Mouse (Mus musculus) right cerebral cortex, adult 2 months (tissue): ENCODE measurements around the gene Appl2.
A peak's percentile ranks its signal among the peaks of the same experiment; 100 is the strongest.
"Not testable (repeated sequence)": the region's sequence is repeated elsewhere in the genome, so short reads cannot be mapped to it uniquely, and the experiment has no call there.

Experiments used
- DNase-seq, 2 experiments: peaks; one replicate each; pipeline ENCODE4 v3.0.0; 2021 to 2022; ENCODE audit warnings: low spot score in 2 of 2

Appl2 gene

DNA sequence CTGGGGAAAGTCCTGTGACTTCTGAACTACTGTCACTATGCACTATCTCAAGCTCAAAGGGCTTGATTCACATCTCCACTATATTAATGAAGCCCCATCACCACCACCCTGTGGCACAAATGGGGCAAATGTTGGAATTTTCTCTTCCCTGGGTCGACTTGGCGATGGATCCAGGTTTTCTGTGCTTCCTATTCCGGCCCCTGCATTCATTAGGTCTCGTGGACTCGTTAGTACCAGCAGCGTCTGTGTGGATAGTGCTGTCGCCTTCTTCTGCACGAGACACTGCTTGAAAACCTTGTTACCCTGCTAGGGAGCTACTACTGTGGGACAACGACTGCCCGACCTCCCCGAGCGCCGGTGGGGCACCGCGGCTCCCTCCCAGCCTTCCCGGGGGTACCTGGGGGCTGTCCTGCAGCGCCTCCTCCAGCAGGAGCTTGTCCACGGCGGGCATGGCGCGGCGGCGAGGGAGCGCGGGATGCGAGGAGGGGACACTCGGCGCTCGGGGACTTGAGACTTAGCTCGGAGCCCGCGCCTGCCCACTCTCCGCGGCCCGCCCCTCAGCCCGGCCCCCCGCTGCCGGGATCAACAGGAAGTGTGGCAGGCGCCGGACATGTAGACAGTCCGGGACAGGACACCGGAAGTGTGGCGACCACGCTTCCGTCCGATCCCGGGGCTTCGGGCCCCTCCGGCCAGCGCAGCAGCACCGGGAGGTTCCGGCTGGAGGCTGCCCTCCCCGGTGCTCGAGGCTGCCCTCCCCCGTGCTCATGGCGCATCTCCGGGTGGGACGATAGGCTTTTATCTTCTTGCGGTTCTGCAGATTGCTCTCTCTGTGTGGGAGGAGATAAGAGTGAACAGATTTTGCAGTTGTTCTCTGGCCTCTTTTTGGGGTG is at the start of gene Appl2:
Gene Appl2 (minus strand): TSS at position 608 of the 890 bp plus-strand sequence.
- DNase-seq, result peak; percentile 82 to 87

DNA sequence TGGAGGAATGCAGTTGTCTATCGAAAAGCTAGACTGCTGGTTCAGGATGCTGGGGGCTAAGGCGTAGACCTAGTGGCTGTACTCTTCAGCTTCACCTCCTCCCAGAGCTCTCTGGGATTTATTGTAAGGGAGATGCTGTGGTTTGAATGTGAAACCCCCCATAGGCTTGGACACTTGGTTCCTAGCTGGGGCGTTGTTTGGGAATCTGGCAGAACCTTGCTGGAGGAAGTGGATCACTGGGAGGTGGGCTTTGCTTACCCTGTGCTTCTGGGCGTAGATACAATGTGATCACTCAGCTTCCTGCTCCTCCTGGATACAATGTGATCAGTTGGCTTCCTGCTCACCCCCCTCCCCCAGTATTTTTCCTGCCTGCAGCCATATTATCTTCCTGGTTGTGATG is 47.7 kb upstream of the Appl2 start:
- no peak for DNase-seq

DNA sequence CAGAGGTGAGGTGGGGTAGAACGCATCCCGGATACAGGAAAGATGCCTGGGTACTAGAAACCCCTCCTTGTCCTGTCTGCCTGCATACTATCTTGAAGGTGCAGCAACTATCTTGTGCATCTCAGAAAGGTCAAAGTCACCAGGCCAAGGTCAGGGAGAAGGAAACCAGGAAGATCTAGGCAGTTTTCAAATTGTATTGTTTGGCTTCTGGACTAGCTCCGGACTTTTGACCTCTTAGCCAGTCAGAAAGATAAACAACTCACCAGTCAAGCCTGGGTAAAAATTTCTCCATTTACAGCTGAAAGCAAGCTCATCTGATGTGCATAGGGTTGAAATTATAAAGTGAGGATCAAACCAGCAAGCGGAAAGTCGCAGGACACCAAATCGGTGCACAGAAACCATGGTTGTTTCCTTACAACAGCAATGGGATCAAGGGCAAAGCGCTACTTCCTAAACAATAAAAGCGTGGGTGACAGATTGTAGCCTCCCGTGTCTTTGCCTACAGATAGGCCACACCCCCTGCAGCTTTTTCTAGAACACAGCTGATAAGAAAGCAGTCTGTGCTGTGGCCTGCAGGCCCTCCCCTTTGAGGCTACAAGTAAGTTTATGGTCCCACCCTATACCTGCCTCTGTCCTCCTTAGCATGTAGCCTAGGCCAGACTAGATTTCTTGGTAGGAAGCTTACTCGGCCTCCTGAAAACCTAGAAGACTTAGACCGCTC is 43.8 kb upstream of the Appl2 start:
- no peak for DNase-seq

DNA sequence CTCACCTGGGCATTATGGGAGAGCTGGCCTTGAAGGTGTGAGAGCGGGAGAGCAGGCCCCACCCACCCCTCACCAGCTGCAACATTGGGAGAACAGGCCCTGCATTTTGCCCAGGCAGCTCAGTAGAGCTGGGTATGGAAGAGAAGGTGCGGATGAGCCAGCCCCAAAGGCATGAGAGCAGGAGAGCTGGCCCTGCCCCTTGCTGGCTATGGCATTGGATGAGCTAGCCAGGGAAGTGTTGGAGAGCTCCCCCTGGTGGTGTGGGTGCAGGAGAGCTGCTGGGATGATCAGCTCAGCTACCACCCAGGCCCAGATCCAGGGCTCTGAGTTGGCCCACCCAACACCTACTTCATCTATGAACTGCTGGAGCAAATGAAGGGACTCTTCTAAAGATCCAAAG is 39.7 kb upstream of the Appl2 start:
- DNase-seq, result no peak

DNA sequence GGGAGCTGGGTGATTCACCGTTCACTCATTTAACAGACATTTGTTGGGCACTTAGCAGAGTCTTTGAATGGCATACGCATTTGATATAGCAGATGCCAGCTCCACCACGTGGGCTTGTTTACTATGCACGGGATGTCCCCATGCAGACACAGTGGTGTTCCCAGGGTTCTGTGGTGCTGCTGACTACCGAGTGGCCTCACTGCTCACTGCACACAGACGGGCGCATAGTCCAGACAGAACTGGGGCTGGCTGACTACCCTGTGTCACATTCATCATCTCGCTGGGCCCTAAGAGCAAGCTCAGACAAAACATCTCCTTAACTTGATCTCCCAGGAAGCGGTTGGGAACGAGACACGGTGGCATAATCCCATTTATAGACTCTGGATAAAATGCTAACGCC is 32.8 kb upstream of the Appl2 start:
- no peak for DNase-seq

DNA sequence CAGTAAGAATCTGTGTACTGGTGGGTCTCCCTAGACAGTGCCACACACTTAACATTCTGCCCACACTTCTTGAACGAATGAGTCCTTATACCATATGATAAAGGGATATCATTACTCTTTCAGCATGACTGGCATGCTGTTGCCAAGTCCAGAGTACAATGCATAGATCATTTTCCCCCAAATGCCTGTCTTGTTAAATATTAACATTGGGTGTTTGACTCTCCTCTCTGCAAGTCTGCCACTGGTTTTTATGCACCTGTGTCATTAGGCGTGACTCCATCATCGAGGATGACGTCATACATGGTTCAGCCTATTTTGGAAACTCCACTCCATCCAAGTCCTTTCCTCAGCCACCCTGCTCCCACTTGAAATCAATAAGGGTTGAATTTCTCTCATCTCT is 18.0 kb upstream of the Appl2 start:
- DNase-seq, result no peak

DNA sequence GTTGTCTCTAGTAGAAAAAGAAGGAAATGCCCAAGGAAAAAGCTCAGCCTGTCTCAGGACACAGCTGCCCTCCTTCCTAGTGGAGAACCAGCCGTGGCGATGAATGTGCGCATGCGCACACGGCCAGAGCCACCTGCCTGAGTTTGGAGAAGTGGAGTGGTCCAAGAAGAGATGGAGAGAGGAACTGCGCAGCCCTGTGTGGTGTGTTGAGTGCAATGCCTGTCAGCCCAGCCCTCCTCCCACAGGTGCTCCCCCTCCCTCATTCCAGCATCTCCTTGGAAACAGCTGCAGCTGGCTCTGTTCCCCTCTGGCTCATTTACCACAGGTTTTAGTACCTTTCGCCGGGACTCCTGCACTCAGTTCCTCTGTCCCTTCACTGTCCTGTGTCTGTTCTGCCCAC is 13.4 kb upstream of the Appl2 start:
- no peak for DNase-seq

DNA sequence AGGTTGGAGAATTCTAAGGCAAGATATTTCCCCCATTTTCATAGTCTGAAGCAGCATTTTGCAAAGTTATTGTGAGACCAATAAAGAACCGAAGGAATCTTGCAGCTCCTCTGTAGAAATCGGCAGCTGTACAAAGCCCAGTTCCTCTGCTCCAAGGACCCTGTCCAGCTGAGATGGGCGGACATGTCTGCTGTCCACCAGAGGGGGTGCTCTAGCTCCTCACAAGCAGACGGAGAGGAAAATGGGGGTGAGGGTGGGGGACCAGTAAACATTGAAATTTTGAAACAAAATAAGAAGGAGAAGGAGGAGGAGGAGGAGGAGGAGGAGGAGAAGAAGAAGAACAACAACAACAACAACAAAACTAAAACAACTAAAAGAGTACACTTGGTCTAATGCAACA is 12.1 kb upstream of the Appl2 start:
- DNase-seq, result no peak

DNA sequence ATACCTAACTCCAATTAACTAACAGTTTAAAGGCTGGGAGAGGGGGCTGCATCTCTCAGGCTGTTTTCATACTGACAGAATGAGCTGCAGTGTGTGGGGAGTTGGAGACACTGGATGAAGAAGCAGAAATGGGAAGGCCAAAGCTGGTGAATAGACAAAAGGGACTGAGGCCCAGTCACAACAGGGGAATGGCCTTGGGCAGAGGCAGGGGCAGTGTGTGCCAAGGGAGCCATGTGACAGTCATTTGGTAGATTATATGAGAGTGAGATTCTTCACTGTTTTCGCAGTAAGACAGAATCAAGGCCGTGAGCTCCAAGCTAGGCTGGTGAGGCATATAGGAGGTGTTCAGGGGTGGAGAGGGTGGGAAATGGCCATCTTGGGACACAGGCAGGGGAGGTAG is 6.1 kb upstream of the Appl2 start:
- DNase-seq, result no peak

DNA sequence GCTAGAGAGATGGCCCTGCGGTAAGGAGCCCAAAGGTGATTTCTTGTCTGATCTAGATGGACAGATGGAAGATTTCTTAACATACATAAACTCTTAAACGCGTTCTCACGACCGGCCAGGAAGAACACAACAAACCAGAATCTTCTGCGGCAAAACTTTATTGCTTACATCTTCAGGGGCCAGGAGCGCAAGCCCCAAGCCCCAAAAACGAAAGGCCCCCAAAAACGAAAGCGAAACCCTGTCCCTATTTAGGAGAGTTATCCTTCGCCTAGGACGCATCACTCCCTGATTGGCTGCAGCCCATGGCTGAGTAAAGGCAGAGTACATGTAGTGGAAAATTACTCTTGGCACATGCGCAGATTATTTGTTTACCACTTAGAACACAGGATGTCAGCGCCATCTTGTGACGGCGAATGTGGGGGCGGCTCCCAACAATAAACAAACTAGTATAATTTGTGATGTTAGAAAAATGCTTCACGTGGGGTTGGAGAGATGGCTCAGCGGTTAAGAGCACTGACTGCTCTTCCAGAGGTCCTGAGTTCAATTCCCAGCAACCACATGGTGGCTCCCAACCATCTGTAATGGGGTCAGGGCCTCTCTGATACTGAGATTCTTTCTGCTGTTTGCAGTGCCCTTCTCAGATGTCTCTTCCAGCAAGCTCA is 3.8 kb upstream of the Appl2 start:
- not testable (repeated sequence) for DNase-seq

DNA sequence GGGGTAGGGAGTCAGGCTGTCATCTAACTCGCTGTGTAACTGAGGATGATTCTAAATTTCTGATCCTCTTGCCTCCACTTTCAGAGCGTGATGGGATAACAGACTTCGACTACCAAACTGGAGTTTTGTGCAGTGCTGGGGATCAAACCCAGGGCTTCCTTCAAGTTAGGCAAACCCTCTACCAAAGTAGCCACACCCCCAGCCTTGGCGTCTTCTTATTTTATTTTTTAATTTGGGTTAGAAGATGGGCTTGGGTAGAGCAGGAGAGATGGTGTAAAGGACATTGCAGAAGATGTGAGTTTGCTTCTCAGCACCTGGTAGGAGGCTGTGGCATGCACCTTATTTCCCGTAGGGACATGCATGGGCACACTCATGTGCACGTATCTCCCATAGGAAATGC is 499 bp upstream of the Appl2 start:
- no peak for DNase-seq

DNA sequence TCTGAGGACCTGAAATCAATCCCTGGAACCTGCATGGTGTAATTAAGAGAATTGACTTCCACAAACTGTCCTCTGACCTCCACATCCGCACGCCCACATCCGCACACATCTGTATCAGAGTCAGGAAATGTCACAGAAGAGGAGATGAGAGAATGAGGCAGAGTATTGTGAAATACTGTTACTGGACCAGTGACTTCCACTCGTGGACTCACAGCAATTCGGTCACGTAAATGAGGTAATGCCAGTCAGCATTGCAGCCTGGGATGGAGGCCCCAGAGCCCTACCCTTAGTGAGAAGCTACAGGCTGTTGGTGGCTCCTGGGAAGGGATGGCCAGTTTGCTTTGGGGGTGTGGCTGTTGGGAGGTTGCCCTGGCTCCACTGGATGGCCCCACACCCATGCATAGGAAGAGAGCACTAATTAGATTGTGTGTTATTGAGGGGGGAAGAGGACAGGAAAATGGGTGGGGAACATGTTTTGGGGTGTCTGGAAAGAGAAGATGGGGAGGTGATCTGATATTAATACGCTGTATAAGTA is 2.1 kb downstream of the Appl2 start:
- DNase-seq, result no peak

DNA sequence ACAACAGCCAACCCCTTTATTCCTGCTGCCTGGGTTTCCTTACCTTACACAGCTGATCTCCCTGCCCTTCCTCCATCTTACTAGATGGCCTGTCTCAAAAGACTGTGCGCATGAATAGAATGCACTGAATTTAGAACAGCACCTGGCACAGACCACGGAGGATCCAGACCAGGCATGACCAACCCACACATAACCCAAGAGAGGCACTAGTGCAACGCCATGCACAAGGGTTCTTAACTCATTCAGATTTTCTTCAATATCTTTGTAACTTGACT is 2.9 kb downstream of the Appl2 start:
- no peak for DNase-seq

DNA sequence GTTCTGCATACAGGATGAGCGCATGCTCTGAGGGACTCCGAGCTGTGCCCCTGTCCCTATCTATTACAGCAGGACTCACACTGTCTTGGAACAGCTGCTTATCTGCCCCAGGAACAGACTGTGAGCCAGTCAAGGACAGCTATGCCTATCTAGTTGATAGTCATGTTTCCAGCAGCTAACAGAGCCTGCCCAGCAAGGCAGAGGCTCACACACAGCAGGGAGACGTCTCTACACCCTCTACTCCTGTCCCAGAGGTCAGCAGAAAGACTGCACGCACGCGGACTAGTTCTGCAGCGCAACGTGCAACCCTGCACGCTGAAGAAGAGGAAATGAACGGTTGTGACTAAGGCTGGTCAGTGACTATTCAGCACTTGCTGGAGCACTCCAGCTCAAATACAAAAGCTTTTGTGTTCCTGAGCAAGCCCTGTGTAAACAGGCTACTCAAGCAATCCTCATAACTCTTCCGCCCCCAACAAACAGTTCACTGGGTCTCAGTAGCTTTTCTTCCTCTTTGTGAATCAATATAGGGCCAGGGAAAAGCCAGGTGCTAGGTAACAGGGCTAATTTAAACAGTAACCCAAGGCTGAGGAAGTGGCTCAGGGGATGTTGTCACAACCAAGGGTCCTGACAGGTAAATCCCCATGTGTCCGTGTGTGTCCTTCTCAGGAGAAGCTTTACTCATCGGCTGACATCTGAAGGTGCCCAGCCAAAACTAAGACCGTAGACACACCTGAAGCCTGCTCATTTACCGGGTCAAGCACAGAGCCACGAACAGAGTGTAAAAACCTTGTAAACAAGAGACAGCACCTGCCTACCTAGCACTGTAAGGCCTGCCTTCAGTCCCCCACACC is 3.4 kb downstream of the Appl2 start:
- DNase-seq, result no peak

DNA sequence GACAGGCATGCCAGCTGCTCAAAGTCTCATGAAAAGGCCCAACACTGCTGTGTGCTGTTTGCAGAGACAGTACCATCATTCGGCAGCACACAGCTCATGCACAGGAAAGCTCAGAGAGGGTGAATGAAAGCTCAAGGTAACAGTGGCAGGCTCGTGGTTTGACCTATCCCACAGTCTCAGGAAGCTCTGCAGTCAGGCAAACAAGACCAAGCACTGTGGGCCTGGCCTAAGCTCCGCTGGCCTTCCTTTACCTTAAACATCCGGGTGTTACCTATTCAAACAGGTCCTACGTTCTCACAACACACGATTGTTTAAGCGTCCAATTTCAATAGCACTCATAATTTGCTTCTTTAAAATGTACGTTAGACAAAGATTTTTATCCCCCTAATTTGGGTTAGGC is 4.4 kb downstream of the Appl2 start:
- no peak for DNase-seq

DNA sequence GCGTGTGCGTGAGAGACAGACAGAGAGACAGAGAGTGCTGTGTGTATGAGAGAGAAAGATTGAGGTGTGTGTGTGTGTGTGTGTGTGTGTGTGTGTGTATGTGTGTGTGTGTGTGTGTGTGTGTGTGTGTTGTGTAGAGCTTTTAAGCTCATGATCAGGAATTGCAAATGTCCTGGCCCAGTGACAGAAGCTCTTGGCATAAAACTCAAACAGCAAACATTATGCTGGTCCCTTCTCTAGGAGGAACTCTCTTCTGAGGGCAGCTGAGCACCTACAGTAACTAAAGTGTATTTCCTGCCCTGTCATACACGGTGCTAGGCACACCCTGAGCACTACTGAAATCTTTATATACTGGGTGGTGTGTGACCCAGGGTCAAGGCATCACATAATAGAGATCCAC is 6.9 kb downstream of the Appl2 start:
- no peak for DNase-seq

DNA sequence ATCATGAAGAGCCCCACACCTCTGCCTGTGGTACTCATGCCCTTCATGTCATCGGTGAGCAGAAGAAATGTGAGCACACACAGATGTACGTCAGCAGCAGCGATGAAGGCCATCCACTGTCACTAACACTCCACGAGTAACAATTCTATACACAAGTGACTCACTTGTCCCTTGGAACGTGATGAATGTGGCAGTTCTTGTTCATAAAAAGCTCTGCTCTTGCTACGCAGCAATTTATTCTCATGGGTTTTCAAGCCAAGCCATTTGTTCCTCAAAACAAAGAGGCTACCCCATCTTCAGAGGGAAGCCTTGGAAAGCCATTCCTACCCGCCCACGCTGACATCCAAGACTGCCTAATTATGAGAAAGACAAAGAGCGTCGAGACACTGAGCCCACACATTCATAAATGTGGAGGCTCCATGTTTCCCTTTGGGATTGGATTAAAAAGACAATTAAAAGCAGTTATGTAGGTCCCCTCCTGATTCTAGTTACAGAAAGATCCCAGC is 8.6 kb downstream of the Appl2 start:
- DNase-seq, result peak in 1 of 2 experiments; percentile 50

DNA sequence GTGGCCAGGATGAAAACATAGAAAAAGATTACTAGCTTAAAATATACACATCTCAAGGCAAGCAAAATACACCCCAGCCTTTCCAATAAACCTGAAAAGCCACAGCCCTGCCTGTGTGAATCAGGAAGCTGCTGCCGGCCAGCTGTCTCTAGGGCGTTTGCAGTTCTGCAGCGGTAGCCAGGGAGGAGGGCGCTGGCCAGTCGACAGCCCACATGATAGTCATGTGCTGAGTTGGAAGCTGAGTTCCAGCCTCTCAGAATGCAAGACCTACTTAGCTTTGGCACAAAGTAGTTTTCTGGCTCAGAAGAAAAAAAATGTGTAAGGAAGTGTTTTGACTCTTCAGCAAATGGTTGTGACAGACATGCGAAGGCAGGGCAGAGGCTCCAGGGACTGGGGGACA is 11.2 kb downstream of the Appl2 start:
- DNase-seq, result peak; percentile 67 to 76

DNA sequence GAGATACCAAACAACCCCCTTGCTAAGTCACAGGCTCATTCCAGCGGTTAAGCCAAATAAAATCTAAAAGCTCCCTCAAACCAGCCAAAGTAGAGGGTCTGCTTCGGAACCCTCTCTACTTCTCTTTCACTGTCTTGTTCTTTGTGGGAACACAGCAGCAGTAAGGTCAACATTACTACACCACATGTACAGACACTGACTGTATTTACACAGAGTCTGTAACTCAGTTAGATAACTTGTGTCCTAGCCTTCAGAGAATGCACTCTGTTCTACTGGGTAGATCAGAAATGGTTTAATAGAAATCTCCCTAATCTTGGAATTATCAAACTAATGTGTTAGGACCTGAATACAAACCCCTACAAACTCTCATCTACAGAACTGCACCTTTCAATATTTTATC is 12.3 kb downstream of the Appl2 start:
- DNase-seq, result no peak

DNA sequence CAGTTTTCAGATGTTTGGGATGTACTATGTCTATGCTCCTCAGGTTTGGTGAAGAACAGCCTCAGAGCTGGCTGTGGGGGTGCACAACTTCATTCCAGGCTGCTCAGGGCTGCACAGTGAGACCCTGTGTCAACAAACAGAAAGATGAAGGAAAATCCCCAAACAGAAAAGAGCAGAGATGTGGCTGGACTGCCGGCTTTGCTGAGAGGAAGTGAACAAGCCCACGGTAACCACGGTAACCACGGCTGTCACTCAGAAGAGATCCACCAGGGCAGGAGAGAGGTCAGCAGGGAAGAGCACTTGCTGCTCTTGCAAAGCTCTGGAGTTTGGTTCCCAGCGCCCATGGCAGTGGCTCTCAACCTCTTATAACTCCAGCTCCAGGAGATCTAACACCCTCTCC is 14.1 kb downstream of the Appl2 start:
- peak in 1 of 2 experiments; percentile 38 for DNase-seq

DNA sequence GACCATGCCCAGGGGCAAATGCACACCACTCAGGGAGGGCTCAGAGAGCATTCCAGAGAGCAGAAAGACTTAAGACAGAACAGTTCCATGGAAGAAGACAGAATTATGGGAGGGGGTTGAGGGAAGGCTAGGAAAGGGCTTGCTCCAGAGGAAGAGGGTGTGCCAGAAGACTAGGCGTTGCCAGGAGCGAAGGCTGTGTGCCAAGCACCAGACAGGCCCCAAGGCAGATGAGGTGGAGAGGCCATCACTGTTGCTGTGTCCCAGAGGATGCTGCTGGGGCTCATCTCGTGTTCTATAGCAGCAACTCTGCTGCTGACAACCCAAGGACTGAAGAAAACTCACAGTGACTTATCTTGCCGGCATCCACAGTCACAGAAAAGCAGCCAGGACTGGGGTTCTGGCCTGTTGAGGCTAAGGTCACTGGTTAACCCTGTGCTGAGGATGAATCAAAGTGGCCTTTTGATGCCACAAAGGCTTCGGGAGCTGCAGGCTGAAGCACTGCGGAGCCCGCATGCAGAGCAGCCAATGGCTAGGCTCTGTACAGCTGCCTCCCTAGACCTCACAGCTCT is 15.6 kb downstream of the Appl2 start:
- DNase-seq, result no peak
